Mouse (Mus musculus): ENCODE data around the gene Gm32717.
"Not testable (repeated sequence)": the region's sequence is repeated elsewhere in the genome, so short reads cannot be mapped to it uniquely, and the experiment has no call there.

Gm32717 gene

GRCm38 (mm10) chr10:118240680-118241079, at the start of gene Gm32717:
TSS of gene Gm32717 (minus strand) at chr10:118240780.
- DNase-seq (ENCODE audit: low spot score in 2 of 2) = not testable (repeated sequence)

- DNase-seq (ENCODE audit: low spot score in 2 of 2) = not testable (repeated sequence)
These were observed 42.4 kb upstream of the Gm32717 start for GRCm38 (mm10) chr10:118283016-118283415.

- not testable (repeated sequence) for DNase-seq (ENCODE audit: low spot score in 2 of 2)
These were observed 42.0 kb upstream of the Gm32717 start for GRCm38 (mm10) chr10:118282565-118282964.

- DNase-seq (ENCODE audit: low spot score in 2 of 2) = not testable (repeated sequence)
These were observed 37.5 kb upstream of the Gm32717 start for GRCm38 (mm10) chr10:118278069-118278468.

GRCm38 (mm10) chr10:118271416-118271815, 30.8 kb upstream of the Gm32717 start:
- not testable (repeated sequence) for DNase-seq (ENCODE audit: low spot score in 2 of 2)

GRCm38 (mm10) chr10:118268812-118269211, 28.2 kb upstream of the Gm32717 start:
- DNase-seq (ENCODE audit: low spot score in 2 of 2) = not testable (repeated sequence)

GRCm38 (mm10) chr10:118258388-118258787, 17.8 kb upstream of the Gm32717 start, which contains the start of gene Gm32802:
TSS of gene Gm32802 (plus strand) at chr10:118258688.
- not testable (repeated sequence) for DNase-seq (ENCODE audit: low spot score in 2 of 2)

- DNase-seq (ENCODE audit: low spot score in 2 of 2) = no peak
These were observed 10.3 kb upstream of the Gm32717 start for GRCm38 (mm10) chr10:118250852-118251295.

- not testable (repeated sequence) for DNase-seq (ENCODE audit: low spot score in 2 of 2)
These were observed 8.5 kb upstream of the Gm32717 start for GRCm38 (mm10) chr10:118249006-118249595.

- not testable (repeated sequence) for DNase-seq (ENCODE audit: low spot score in 2 of 2)
These were observed 8.0 kb downstream of the Gm32717 start for GRCm38 (mm10) chr10:118232607-118233006.

GRCm38 (mm10) chr10:118227629-118228028, 13.0 kb downstream of the Gm32717 start:
- not testable (repeated sequence) for DNase-seq (ENCODE audit: low spot score in 2 of 2)

GRCm38 (mm10) chr10:118215719-118216393, 24.7 kb downstream of the Gm32717 start:
- not testable (repeated sequence) for DNase-seq (ENCODE audit: low spot score in 2 of 2)

- no peak for DNase-seq (ENCODE audit: low spot score in 2 of 2)
These were observed 35.9 kb downstream of the Gm32717 start, which contains the start of gene Il22 for GRCm38 (mm10) chr10:118204642-118205041. TSS of gene Il22 (plus strand) at chr10:118204942.

GRCm38 (mm10) chr10:118195150-118195549, 45.4 kb downstream of the Gm32717 start:
- not testable (repeated sequence) for DNase-seq (ENCODE audit: low spot score in 2 of 2)
